Mouse (Mus musculus) olfactory bulb, adult 2 months (tissue): ENCODE measurements around the gene Asf1b.

Source experiments
- CTCF ChIP-seq: fragments of 200-500 bp; IDR thresholded peaks from 2 replicates; pipeline ENCODE4 v1.5.1; 2012; ENCODE audit warnings: low read depth, mild to moderate bottlenecking, low read length, moderate library complexity; ENCODE audit not compliant: insufficient read depth
- POLR2A ChIP-seq: fragments of 200-500 bp; IDR thresholded peaks from 2 replicates; pipeline ENCODE4 v1.6.1; 2012; ENCODE audit warnings: mild to moderate bottlenecking, low read depth, low read length, moderate library complexity; ENCODE audit not compliant: insufficient read depth

DNA sequence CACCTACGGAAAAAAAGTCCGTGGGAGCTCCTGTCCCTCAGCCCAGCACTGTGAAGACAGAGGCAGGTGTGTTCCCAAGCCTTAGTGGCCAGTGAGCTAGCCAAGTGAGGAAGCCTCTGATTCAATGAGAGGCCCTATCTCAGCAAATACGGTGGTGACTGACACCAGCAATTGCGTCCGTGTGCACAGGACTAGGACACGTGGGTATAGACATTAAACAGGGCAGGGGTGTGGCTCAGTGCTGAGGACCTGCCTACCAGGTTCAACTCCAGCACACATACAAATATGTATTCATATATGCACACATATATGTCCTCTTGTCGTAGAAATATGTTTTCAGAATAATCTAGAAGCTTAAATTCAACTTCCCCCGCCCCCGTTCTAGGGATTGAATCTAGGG, 64.4 kb downstream of the Asf1b start:
- TF ChIP-seq POLR2A (no peak), CTCF (no peak)
